Mouse (Mus musculus) activated CD4-positive, CD25-positive, alpha-beta regulatory T cell, adult 9 weeks (primary cell): ENCODE measurements around the gene Olfr350. TPM values are rescaled to one million over a fixed set of nuclear protein-coding genes. Genes with fewer than 3 reads are reported as not detected.

Experiments
- polyA plus RNA-seq: library from polyadenylated mRNA; unstranded; fragments of 100-300 nt; shearing (Covaris generic); gene quantifications from one replicate; pipeline ENCODE4 v1.2.1, GENCODE M21; 2017

Olfr350 gene
- polyA plus RNA-seq: not detected

GRCm38 (mm10) chr2:36846010-36846409 lies at the start of gene Olfr350:
TSS of gene Olfr350 (plus strand) at chr2:36846310.

DNA sequence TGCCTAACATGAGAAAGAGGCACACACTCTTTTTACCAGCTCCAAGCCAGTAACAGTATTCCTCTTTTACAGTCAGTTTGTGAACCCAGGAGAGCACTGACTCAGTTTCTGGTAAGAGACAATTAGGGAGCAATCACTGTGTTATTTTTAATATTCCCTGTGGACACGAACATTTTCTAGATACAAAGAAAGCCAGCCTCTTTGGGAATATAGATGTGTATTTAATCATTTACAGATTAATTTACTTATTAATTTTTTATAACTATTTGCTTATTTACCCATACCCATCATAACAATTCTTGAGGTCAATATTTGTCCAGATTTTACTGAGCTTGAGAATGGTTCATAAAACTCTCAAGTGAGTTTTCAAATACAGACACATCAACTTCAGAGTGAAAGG lies 29.2 kb upstream of the Olfr350 start, which contains the start of gene Olfr3:
Gene Olfr3 (minus strand): TSS at position 101 of the 400 bp plus-strand sequence.

DNA sequence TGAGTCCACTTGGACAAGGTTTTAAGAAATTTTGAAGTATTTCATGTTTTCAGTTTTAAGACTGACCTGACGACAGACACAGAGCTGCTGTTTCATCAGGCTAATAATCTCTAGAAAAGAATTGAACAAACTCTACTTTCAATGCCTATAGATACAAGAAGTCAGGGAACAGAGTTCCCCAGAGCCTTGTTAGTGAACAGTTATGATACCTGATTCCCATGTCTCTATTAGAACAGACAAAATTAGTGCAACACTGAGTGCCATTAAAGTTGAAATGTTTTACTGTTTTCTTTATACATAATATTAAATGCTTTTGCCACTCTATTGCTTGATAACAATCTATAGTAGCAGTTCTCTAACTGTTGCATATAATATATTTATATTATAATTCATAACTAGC lies 16.4 kb downstream of the Olfr350 start, which contains the start of gene Olfr351:
Gene Olfr351 (minus strand): TSS at position 101 of the 400 bp plus-strand sequence.

DNA sequence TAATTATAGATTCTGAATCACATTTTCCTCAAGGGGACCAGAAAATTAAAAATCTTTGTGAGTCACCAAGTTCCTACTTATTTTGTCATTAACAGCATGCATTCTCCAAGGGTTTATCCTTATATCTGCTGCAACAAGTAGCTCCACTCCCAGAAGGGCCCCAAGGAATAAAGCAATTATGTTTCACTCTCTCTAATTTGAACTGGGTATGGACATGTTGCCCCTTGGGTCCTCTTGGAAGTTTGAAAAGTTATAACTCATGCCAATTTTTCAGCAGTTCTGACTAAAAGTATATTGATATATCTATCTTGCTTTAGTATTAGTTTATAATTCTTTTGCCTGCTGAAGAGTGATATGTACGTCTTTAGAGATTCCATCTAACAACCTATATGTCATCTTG lies 22.1 kb downstream of the Olfr350 start, which contains the start of gene Olfr352:
Gene Olfr352 (plus strand): TSS at position 301 of the 400 bp plus-strand sequence.

GRCm38 (mm10) chr2:36892836-36893235 lies 46.7 kb downstream of the Olfr350 start, which contains the start of gene Olfr353:
TSS of gene Olfr353 (minus strand) at chr2:36892936.

Other genes starting within 250 kb of the Olfr350 start
- not detected for gene Olfr345, start 206.3 kb upstream of the Olfr350 start, polyA plus RNA-seq
- not detected for gene Olfr346, start 160.5 kb upstream of the Olfr350 start, polyA plus RNA-seq
- gene Olfr347, start 114.4 kb upstream of the Olfr350 start, polyA plus RNA-seq: not detected
- not detected for gene Olfr348, start 62.0 kb upstream of the Olfr350 start, polyA plus RNA-seq
- gene Olfr50, start 55.8 kb upstream of the Olfr350 start, polyA plus RNA-seq: not detected
- not detected for gene Olfr3, start 29.3 kb upstream of the Olfr350 start, polyA plus RNA-seq
- gene Olfr351, start 16.4 kb downstream of the Olfr350 start, polyA plus RNA-seq: not detected
- gene Olfr352, start 22.1 kb downstream of the Olfr350 start, polyA plus RNA-seq: not detected
- not detected for gene Olfr353, start 46.6 kb downstream of the Olfr350 start, polyA plus RNA-seq
- not detected for gene Olfr354, start 59.4 kb downstream of the Olfr350 start, polyA plus RNA-seq
- gene Olfr355, start 82.6 kb downstream of the Olfr350 start, polyA plus RNA-seq: not detected
- not detected for gene Olfr356, start 90.8 kb downstream of the Olfr350 start, polyA plus RNA-seq
- not detected for gene Olfr357, start 147.5 kb downstream of the Olfr350 start, polyA plus RNA-seq
- gene Olfr358, start 163.0 kb downstream of the Olfr350 start, polyA plus RNA-seq: not detected
- not detected for gene Olfr360, start 219.4 kb downstream of the Olfr350 start, polyA plus RNA-seq
- gene Olfr361, start 243.0 kb downstream of the Olfr350 start, polyA plus RNA-seq: not detected